Mouse (Mus musculus) testis, adult 2 months (tissue): ENCODE measurements at regions not wholly inside any gene's neighbourhood (a gene's known extent, or its start where the extent isn't known, plus 50 kb on each side); places are given as distances from the start of the nearest gene placed in this dataset.
A peak's percentile ranks its signal among the peaks of the same experiment; 100 is the strongest.

Experiments used
- H3K27ac ChIP-seq: fragments of 200-500 bp; 2 replicates; pipeline ENCODE4 v1.5.1; 2012; ENCODE audit warnings: low read depth, low read length; ENCODE audit not compliant: control insufficient read depth, insufficient read depth
- H3K27me3 ChIP-seq: fragments of 200-500 bp; 2 replicates; pipeline ENCODE4 v1.6.1; 2012; ENCODE audit warnings: mild to moderate bottlenecking, low read length, moderate library complexity; ENCODE audit not compliant: control insufficient read depth, insufficient read depth
- H3K36me3 ChIP-seq: fragments of 200-500 bp; 2 replicates; pipeline ENCODE4 v1.6.1; 2012; ENCODE audit warnings: mild to moderate bottlenecking, low read length; ENCODE audit not compliant: control insufficient read depth, insufficient read depth
- H3K4me1 ChIP-seq: fragments of 200-500 bp; 2 replicates; pipeline ENCODE4 v1.6.1; 2012; ENCODE audit warnings: low read length; ENCODE audit not compliant: control insufficient read depth, insufficient read depth
- H3K4me3 ChIP-seq: fragments of 200-500 bp; 2 replicates; pipeline ENCODE4 v1.5.1; 2012; ENCODE audit warnings: low read depth, mild to moderate bottlenecking, low read length, moderate library complexity, mixed read lengths; ENCODE audit not compliant: control insufficient read depth
- CTCF ChIP-seq: fragments of 200-500 bp; IDR thresholded peaks from 2 replicates; pipeline ENCODE4 v1.5.1; 2012; ENCODE audit warnings: low read depth, mild to moderate bottlenecking, inconsistent platforms, low read length, moderate library complexity; ENCODE audit not compliant: control insufficient read depth, insufficient read depth, insufficient replicate concordance
- POLR2A ChIP-seq: fragments of 200-500 bp; IDR thresholded peaks from 2 replicates; pipeline ENCODE4 v1.6.1; 2012; ENCODE audit warnings: low read depth, mild to moderate bottlenecking, inconsistent platforms, low read length, moderate library complexity; ENCODE audit not compliant: control insufficient read depth

DNA sequence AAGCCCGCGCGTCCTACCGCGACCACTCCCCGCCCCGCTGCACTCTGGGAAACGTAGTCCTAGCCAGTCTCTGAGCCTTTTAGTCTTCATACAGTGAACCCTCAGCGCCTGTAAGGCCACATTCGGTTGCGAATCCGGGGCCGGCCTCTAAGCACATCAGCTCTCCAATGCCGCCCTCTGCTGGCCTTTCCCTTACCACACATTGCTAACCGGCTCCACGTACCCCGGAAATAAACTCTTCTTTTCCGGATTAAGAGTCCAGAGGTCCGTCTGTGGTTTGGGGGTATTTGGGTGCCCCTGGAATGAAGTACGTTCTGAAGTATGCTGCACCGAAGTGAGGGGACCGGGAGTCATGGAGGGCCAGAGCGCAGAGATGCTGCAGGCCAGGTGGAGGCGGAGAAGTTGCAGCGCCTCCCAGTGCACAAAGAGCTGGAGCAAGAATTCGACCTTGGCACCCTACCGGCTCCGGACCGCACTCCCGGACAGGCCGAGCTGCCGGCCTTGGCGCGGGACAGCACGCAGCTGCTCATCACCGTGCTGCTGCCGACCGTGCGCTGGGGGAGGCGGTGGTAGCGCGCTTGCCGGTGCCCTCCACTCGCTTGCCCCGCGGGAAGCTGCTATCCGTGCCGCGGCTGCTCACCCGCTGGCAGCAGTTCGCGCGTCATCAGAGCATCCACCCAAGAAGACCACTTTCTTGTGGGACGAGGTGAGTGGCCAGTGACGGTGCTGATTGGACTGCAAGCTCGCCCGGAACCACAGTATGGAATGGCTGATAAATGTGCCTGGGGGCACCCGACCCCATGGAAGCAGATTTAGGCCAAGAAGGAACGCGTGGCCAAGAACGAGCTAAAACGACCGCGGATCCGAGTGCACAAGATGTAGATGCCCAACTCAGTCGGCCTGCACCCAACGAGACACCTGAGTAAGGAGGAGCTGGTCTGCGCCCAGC lies 62.0 kb upstream of the Cp start:
- Histone ChIP-seq H3K27me3 (no peaks in the 10 kb centered on the region), H3K36me3 (no peaks in the 10 kb centered on the region), H3K4me3 (peak overlapping the region; percentile 86), H3K27ac (peak overlapping the region; percentile 67), H3K4me1 (peaks cover 2% of the 10 kb centered on the region; the same call in 1 of the 2 replicates)
- TF ChIP-seq CTCF (peak; percentile 54; the same call in 1 of the 2 replicates), POLR2A (no peak)

- no peak overlapping the region for H3K4me3 ChIP-seq
- H3K27ac ChIP-seq, result no peak overlapping the region
- no peak for TF ChIP-seq POLR2A
- TF ChIP-seq CTCF, result no peak
- H3K4me1 ChIP-seq, result peaks cover 2% of the 10 kb centered on the region; the same call in 1 of the 2 replicates
- H3K27me3 ChIP-seq, result no peaks in the 10 kb centered on the region
- no peaks in the 10 kb centered on the region for H3K36me3 ChIP-seq
These were observed 61.1 kb upstream of the Cp start for GRCm38 (mm10) chr3:19895755-19896154.

GRCm38 (mm10) chr3:19897140-19897539 lies 59.7 kb upstream of the Cp start:
- Histone ChIP-seq H3K36me3 (no peaks in the 10 kb centered on the region), H3K27me3 (no peaks in the 10 kb centered on the region), H3K4me1 (peaks cover 2% of the 10 kb centered on the region; the same call in 1 of the 2 replicates), H3K4me3 (no peak overlapping the region), H3K27ac (no peak overlapping the region)
- TF ChIP-seq CTCF (no peak), POLR2A (no peak)

- Histone ChIP-seq H3K36me3 (no peaks in the 10 kb centered on the region), H3K4me1 (no peaks in the 10 kb centered on the region), H3K4me3 (no peak overlapping the region), H3K27me3 (no peaks in the 10 kb centered on the region), H3K27ac (no peak overlapping the region)
- TF ChIP-seq POLR2A (no peak), CTCF (no peak)
These were observed 54.6 kb upstream of the Cp start for GRCm38 (mm10) chr3:19902226-19902625.

DNA sequence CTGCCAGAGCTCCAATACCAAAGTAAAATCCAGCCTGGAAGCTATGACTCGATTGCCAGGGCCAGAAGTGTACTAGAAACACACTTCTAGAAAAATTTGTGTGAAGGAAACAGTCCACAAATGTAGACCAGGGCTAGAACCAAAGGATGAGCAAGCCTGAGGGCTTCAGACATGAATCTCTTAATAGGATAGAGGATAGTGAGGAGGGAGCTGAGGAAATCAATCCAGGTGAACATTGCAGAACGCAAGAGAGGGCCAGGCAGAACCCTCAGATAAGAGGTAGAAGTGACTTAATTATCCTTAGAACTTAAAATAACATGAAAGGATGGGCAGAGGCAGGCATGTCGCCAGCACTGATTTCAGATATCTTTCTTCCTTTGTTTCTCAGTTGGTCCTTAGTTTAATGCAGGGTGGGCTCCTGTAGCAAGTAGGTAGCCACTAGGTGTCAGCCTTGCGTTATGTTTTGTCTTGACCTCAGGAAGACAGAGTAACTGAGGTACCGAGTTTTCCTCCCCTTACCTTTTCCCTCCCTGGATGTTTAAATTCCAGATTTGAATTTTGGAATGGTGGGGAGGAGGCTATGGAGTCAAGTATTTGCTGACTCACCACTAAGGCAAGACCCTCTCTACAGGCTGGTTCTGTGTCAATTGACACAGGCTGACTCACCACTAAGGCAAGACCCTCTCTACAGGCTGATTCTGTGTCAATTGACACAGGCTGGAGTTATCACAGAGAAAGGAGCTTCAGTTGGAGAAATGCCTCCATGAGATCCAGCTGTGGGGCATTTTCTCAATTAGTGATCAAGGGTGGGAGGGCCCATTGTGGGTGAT lies 52.2 kb upstream of the Cp start:
- no peaks in the 10 kb centered on the region for H3K36me3 ChIP-seq
- H3K27me3 ChIP-seq, result no peaks in the 10 kb centered on the region
- H3K4me3 ChIP-seq, result no peak overlapping the region
- H3K4me1 ChIP-seq, result no peaks in the 10 kb centered on the region
- TF ChIP-seq POLR2A (no peak), CTCF (no peak)
- no peak overlapping the region for H3K27ac ChIP-seq
